Mouse (Mus musculus): Measurements from ENCODE around the gene Teddm1b.

Teddm1b gene

DNA sequence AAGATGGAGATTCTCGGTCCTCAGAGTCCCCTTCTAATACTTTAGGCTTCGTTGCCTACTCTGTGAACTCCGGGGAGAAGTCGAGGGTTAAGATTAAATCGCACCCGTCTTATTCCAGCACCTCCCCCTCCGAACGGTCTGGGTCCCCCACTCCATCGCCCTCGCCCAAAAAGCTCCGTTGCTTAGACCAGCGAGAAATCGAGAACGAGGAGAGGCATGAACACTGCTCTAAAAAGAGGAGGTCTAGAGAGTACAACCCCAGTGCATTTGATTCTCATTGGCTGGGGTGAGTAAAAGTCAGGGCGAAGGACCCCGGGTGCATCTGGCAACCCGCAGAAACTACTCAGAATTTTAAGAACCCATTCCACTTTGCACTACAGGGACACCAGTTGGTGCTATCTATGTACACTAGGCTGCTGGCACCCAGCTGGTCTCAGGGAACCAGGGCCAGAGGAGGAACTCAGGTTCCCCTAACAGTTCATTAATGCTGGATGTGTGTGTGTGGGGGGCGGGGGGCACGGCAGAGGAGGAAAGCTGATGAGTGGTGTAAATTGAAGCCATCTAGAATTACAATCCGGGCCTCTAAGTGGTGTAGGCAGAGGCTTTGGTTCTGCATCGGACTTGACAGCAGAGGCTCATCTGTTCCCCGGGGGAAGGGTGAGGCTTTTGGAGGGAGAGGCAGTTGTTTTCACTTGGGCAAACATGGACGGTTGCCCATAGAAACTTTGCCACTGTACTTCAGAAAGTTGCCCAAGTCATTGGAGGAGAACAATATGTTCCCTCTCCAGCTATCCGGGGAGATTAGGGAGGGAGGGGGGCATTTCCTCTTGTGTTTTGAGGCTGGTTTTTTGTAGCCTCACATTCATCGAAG is 26.9 kb downstream of the Teddm1b start:
- DNase-seq (ENCODE audit: low spot score in 2 of 2), result no peak

DNA sequence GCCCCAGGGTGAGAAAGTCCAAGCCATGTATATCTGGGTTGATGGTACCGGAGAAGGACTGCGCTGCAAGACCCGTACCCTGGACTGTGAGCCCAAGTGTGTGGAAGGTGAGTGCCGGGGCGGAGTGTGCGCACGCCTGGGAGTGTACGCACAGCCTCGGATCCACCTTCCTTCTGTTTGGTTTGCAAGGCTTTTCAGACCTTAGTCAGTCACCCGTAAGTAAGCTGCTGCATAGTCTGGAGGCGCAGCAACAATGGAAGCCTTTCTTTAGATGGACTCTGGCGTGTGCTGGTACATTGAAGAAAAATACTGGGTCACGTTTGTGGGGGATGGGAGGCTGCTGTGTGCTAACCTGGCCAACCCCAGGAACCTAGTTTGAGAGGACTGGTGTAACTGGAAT is 28.9 kb downstream of the Teddm1b start:
- DNase-seq (ENCODE audit: low spot score in 2 of 2), result no peak

- no peak for DNase-seq (ENCODE audit: low spot score in 2 of 2)
Observed at GRCm38 (mm10) chr1:153904236-153904635, 30.1 kb downstream of the Teddm1b start.

- no peak for DNase-seq (ENCODE audit: low spot score in 2 of 2)
Observed at GRCm38 (mm10) chr1:153905884-153906283, 31.7 kb downstream of the Teddm1b start.

DNA sequence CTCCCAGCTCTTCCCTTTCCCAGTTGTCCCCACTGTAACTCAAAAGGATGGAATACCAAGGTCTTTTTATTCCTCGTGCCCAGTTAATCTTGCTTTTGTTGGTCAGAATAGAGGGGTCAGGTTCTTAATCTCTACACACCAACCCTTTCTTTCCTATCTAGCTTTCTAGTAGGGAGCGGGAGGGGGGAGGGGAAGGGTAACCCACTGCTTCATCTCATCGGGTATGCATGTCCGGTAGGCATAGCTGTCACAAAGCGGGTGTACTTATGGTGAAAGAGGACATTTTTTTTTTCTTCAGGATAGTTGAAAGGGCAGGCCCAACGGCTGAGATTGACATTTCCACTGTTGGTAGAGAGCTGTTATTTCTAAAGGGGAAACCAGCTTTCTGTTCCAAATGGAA is 34.1 kb downstream of the Teddm1b start:
- no peak for DNase-seq (ENCODE audit: low spot score in 2 of 2)

GRCm38 (mm10) chr1:153908741-153909140 is 34.6 kb downstream of the Teddm1b start:
- no peak for DNase-seq (ENCODE audit: low spot score in 2 of 2)

- DNase-seq (ENCODE audit: low spot score in 2 of 2), result peak; percentile 41 to 71
Observed at GRCm38 (mm10) chr1:153909213-153909962, 35.2 kb downstream of the Teddm1b start.

- DNase-seq (ENCODE audit: low spot score in 2 of 2), result no peak
Observed at GRCm38 (mm10) chr1:153909963-153910291, 35.8 kb downstream of the Teddm1b start.

DNA sequence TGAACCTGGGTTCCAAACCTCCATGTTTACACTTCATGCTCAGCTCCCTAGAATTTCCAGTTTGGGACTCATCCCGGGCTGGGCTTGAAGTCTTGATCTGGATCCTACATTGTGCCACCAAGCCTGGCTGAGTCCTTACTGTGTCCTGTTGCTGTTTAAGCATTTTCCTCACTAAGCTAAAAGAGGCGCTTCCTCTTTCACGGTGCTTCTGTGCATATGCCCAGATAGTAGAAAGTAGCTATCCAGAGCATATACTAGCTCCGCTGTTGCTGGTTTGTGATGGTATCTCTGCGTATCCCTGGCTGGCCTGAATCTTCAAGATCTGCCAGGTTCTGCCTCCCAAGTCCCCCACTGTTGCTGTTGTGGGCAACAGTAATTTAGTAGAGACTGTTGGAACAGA is 36.3 kb downstream of the Teddm1b start:
- DNase-seq (ENCODE audit: low spot score in 2 of 2), result no peak

DNA sequence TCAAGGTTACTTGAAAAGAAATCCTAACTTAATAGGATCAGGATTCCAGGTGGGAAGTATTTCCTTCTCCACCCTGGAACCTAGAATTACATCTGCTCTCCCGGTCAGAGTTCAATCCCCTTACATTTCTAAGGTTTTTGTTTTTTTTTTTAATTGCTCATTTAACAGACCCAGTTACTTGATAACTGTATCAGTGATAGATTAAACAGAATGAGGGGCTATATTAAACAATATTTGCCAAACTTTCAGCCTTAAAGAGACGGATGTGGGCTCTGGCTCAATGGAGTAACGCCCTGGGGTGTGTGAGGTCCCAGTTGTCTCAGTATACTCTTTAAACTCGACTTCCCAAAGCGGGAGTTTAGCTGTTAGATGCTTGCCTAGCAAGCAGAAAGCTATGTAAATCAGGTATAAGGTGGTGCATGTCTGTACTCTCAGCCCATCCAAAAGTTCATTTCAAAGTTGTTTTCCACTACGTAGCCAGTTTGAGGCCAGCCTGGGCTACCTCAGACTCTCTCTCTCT is 37.2 kb downstream of the Teddm1b start:
- DNase-seq (ENCODE audit: low spot score in 2 of 2), result no peak

- DNase-seq (ENCODE audit: low spot score in 2 of 2), result no peak
Observed at GRCm38 (mm10) chr1:153913869-153914268, 39.7 kb downstream of the Teddm1b start.

DNA sequence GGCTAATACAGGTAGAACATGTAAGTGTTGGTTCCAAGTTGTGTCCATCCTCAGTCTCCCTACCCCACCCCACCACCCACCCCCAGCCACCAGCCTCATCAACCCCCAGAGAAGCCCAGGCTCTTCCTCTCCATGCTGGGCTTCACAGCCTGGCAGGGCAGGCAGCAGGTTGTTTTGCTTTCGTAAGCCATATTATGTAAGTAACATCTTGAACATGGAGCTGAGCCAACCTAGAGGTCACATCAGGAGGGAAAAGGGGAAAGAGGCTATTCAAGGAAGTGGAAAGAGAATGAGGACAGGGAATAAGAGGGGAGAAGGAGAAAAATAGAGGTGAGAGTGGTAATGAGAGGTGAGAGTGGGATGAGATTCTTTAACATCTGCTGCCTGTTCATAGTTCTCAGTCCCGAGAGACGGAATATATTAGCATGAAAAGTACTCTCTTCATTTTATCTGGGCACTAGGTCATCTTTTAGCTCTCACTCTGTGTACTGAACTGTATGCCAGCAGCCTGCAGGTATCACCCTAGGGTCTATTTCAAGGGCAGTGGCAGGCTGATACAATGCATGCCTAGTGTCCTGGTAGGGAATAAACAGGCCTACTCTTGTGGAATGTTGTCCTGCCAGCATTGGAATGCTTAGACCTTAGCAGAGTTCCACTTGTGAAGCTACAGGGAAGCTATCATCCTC is 44.5 kb downstream of the Teddm1b start:
- no peak for DNase-seq (ENCODE audit: low spot score in 2 of 2)

- no peak for DNase-seq (ENCODE audit: low spot score in 2 of 2)
Observed at GRCm38 (mm10) chr1:153921642-153922041, 47.5 kb downstream of the Teddm1b start.

- no peak for DNase-seq (ENCODE audit: low spot score in 2 of 2)
Observed at GRCm38 (mm10) chr1:153922571-153923021, 48.5 kb downstream of the Teddm1b start.

DNA sequence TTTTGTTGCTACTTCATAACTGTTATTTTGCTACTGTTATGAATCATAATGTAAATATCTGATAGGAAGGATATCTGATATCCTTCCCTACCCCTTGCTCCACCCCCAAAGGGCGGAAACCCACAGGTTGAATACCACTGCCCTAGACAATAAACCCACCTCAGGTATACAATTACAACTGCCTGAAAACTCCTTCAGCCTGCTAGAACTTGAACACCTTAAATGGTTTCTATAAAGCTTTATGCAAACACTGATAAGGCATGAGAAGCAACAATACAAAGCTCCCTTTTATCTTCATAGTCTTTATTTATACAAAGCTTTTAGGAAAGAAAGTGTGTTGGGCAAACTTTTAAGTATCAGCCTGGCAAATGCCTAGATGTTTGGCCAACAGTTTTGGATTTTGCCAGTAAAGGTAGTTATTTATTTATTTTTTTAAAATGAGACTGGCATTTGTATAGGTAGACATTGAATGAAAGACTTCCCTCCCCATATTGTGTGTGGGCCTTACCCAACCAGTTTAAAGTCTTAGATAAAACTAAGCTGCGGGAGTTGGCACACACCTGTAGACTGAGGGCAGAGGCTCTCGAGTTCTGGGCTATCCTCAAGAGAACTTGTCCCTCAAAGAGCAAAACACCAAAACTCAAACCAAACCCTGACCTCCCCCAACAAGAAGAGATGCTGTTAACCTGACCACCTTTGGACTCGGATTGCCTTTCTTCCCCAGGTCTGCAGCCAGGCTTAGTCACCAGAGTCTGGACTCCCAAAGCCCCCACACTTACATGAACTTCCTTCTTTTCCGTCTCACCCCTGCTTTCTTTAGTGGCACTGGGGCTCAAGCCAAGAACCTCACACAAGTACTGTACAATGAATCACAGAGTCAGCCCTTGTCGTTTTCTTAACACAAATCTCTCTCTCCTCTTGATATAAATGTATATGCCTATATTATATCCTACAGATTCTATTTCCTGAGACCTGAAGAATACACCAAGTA is 50.5 kb downstream of the Teddm1b start:
- DNase-seq (ENCODE audit: low spot score in 2 of 2), result no peak
